Mouse (Mus musculus) lung, postnatal 0 days (tissue): ENCODE results near the gene Pink1.

Experiments
- CTCF ChIP-seq: IDR thresholded peaks from 2 replicates; pipeline ENCODE4 v1.5.1; 2016; ENCODE audit warnings: antibody characterized with exemption, mild to moderate bottlenecking
- EP300 ChIP-seq: IDR thresholded peaks from 2 replicates; pipeline ENCODE4 v1.6.1; 2016; ENCODE audit warnings: antibody characterized with exemption, mild to moderate bottlenecking, control low read depth

- peak; percentile 35 for TF ChIP-seq CTCF
- no peak for TF ChIP-seq EP300
These were observed 9.7 kb downstream of the Pink1 start for GRCm38 (mm10) chr4:138316369-138316768.
